9 mouse cellular contexts compared by ENCODE assay signal in genomic region chr11:102555400-102556030, GRCm38 (mm10). TPM values are rescaled to one million over a fixed set of nuclear protein-coding genes. Genes with fewer than 3 reads are reported as not detected.
DNase-seq lines count a peak whose midpoint lies in the region; ATAC-seq and TF ChIP-seq lines count a peak whose summit lies in the region.
"Had no signal": no experiment of that assay in that cellular context is flagged by ENCODE, and none has a peak within 500 bp of the region (broad histone marks: within the 10 kb centered on the region; RNA-seq: fewer than 3 reads in every experiment).

No protein-coding gene starts in this region.

- peak; percentile 45 for ATAC-seq in forebrain, embryonic 11.5 days (replicated peaks; ENCODE audit: low FRiP score)
- peak; percentile 58; the same call in 1 of the 2 replicates for ATAC-seq in limb, embryonic 13.5 days (ENCODE audit: low FRiP score, low read depth)
- peak; percentile 64 for ATAC-seq in neural tube, embryonic 14.5 days (ENCODE audit: low read depth)

- peak overlapping the region; percentile 98 for H3K9ac ChIP-seq in forebrain, embryonic 11.5 days (ENCODE audit: low read length)
- H3K9ac ChIP-seq in limb, embryonic 13.5 days, result peak overlapping the region; percentile 97
- H3K9ac ChIP-seq in neural tube, embryonic 14.5 days (replicated peaks; ENCODE audit: low read depth, low read length), result peak overlapping the region; percentile 94

- H3K9me3 ChIP-seq in forebrain, embryonic 11.5 days (ENCODE audit: control insufficient read depth, low read length), result no peaks in the 10 kb centered on the region
- no peaks in the 10 kb centered on the region for H3K9me3 ChIP-seq in limb, embryonic 13.5 days
- no peaks in the 10 kb centered on the region for H3K9me3 ChIP-seq in neural tube, embryonic 14.5 days (ENCODE audit: control insufficient read depth, low read length)

- peak overlapping the region; percentile 92 for H3K4me3 ChIP-seq in left cerebral cortex, adult 2 months
- peak overlapping the region; percentile 96 for H3K4me3 ChIP-seq in bone marrow macrophage, adult 2 months (ENCODE audit: insufficient read depth, low read length)
- H3K4me3 ChIP-seq in forebrain, embryonic 11.5 days (ENCODE audit: low read depth, low read length), result peak overlapping the region; percentile 96
- peak overlapping the region; percentile 81 for H3K4me3 ChIP-seq in limb, embryonic 13.5 days
- H3K4me3 ChIP-seq in neural tube, embryonic 14.5 days (ENCODE audit: low read depth, low read length), result peak overlapping the region; percentile 99

- H3K4me2 ChIP-seq in forebrain, embryonic 11.5 days (ENCODE audit: low read depth, low read length, severe bottlenecking), result peak overlapping the region; percentile 53
- peak overlapping the region; percentile 74 for H3K4me2 ChIP-seq in limb, embryonic 13.5 days (replicated peaks)
- H3K4me2 ChIP-seq in neural tube, embryonic 14.5 days (ENCODE audit: low read depth, low read length), result peak overlapping the region; percentile 87

- no peaks in the 10 kb centered on the region for H3K27me3 ChIP-seq in forebrain, embryonic 11.5 days (ENCODE audit: control insufficient read depth, insufficient read depth, low read length)
- no peaks in the 10 kb centered on the region for H3K27me3 ChIP-seq in limb, embryonic 13.5 days
- no peaks in the 10 kb centered on the region; the same call in 1 of the 2 replicates for H3K27me3 ChIP-seq in neural tube, embryonic 14.5 days (ENCODE audit: control insufficient read depth, insufficient read depth, low read length)

- no peaks in the 10 kb centered on the region for H3K36me3 ChIP-seq in forebrain, embryonic 11.5 days (ENCODE audit: control insufficient read depth, insufficient read depth, low read length)
- no peaks in the 10 kb centered on the region for H3K36me3 ChIP-seq in limb, embryonic 13.5 days
- H3K36me3 ChIP-seq in neural tube, embryonic 14.5 days (ENCODE audit: control insufficient read depth, insufficient read depth, low read length), result no peaks in the 10 kb centered on the region

- no peak; the same call in 1 of the 2 replicates for TF ChIP-seq POLR2A in bone marrow macrophage, adult 2 months (IDR thresholded peaks at IDR 0.05; ENCODE audit: borderline replicate concordance, low read depth, low read length)

- intact Hi-C loops in left cerebral cortex, adult 2 months (cut with DNase I), result loop anchor here (5.0 to 10.0 kb wide), 2 partner anchors 68 to 241 kb away; partner anchors contain the start of gene Ubtf

- WGBS in forebrain, embryonic 11.5 days, result under 1% methylated on average over 39 of the region's 39 CpGs
- WGBS in limb, embryonic 13.5 days, result under 1% methylated on average over 38 of the region's 39 CpGs
- under 1% methylated on average over 35 of the region's 39 CpGs for WGBS in neural tube, embryonic 14.5 days

- no peak for TF ChIP-seq CTCF in left cerebral cortex, adult 2 months (IDR thresholded peaks at IDR 0.05)
- TF ChIP-seq CTCF in bone marrow macrophage, adult 2 months (IDR thresholded peaks at IDR 0.05; ENCODE audit: low read depth, low read length), result no peak

- no peak for DNase-seq in left cerebral cortex, adult 2 months (ENCODE audit: extremely low spot score in 1 of 2, low spot score in 2 of 2)
- no peak for DNase-seq in left cerebral cortex, adult 9 months (ENCODE audit: low spot score in 2 of 2)
- DNase-seq in forebrain, embryonic 11.5 days (ENCODE audit: low spot score), result no peak
- no peak for DNase-seq in spleen, postnatal 10 days (ENCODE audit: low spot score in 2 of 2)
- no peak for DNase-seq in cerebellum, adult 11 months

- peaks cover 10% of the 10 kb centered on the region for H3K4me1 ChIP-seq in bone marrow macrophage, adult 2 months (ENCODE audit: control insufficient read depth, insufficient read depth, low read length)
- no peaks in the 10 kb centered on the region; the same call in 1 of the 2 replicates for H3K4me1 ChIP-seq in forebrain, embryonic 11.5 days (replicated peaks; ENCODE audit: control insufficient read depth, insufficient read depth, low read length)
- peaks cover 19% of the 10 kb centered on the region for H3K4me1 ChIP-seq in limb, embryonic 13.5 days
- peaks cover 18% of the 10 kb centered on the region for H3K4me1 ChIP-seq in neural tube, embryonic 14.5 days (ENCODE audit: control insufficient read depth, insufficient read depth, low read length)

- peak overlapping the region; percentile 98 for H3K27ac ChIP-seq in left cerebral cortex, adult 2 months
- peak overlapping the region; percentile 74 for H3K27ac ChIP-seq in bone marrow macrophage, adult 2 months (ENCODE audit: insufficient read depth, low read depth, low read length)
- peak overlapping the region; percentile 92 for H3K27ac ChIP-seq in forebrain, embryonic 11.5 days (ENCODE audit: low read depth, low read length)
- H3K27ac ChIP-seq in limb, embryonic 13.5 days, result peak overlapping the region; percentile 92
- H3K27ac ChIP-seq in neural tube, embryonic 14.5 days (ENCODE audit: low read depth, low read length), result peak overlapping the region; percentile 97

RNA-seq across cellular contexts. Expression of gene Gpatch8, which starts 0.7 kb away (rescaled TPM):
- 10 to 100 TPM; 57.1 to 60.5 TPM for total RNA-seq in left cerebral cortex, adult 2 months (2021)
- polyA plus RNA-seq in bone marrow macrophage, adult 2 months (2012; ENCODE audit: insufficient read depth, insufficient read length, missing spikeins), result 26.8 and 28.4 TPM in 2 replicates
- 52.4 and 54.5 TPM in 2 replicates for polyA plus RNA-seq in forebrain, embryonic 11.5 days (2014; fragmentation: Nextera tagmentation; extraction: Ambion mirVana)
- 80.0 and 81.0 TPM in 2 replicates for polyA plus RNA-seq in limb, embryonic 13.5 days (2015; fragmentation: Nextera tagmentation; extraction: Ambion mirVana)
- 57.8 and 83.7 TPM in 2 replicates for polyA plus RNA-seq in neural tube, embryonic 14.5 days (2014; fragmentation: Nextera tagmentation; extraction: Ambion mirVana)

RNA-seq across cellular contexts. Expression of gene Gm11627, which starts 23.7 kb away (rescaled TPM):
- total RNA-seq in left cerebral cortex, adult 2 months (2021), result 1 to 10 TPM; 4.8 to 5.0 TPM
- polyA plus RNA-seq in bone marrow macrophage, adult 2 months (2012; ENCODE audit: insufficient read depth, insufficient read length, missing spikeins), result not detected in 2 replicates
- 12.7 and 13.8 TPM in 2 replicates for polyA plus RNA-seq in forebrain, embryonic 11.5 days (2014; fragmentation: Nextera tagmentation; extraction: Ambion mirVana)
- polyA plus RNA-seq in limb, embryonic 13.5 days (2015; fragmentation: Nextera tagmentation; extraction: Ambion mirVana), result 7.7 and 9.1 TPM in 2 replicates
- polyA plus RNA-seq in neural tube, embryonic 14.5 days (2014; fragmentation: Nextera tagmentation; extraction: Ambion mirVana), result 6.6 and 6.9 TPM in 2 replicates
- total RNA-seq: neutrophil, adult 5-6 weeks had no signal

RNA-seq across cellular contexts. Expression of gene Fzd2, which starts 48.7 kb away (rescaled TPM):
- 10 to 100 TPM; 10.9 to 11.7 TPM for total RNA-seq in left cerebral cortex, adult 2 months (2021)
- 0.21 TPM in 1 of 2 replicates, not detected in the other for polyA plus RNA-seq in bone marrow macrophage, adult 2 months (2012; ENCODE audit: insufficient read depth, insufficient read length, missing spikeins)
- 45.2 and 46.3 TPM in 2 replicates for polyA plus RNA-seq in forebrain, embryonic 11.5 days (2014; fragmentation: Nextera tagmentation; extraction: Ambion mirVana)
- 67.7 and 71.6 TPM in 2 replicates for polyA plus RNA-seq in limb, embryonic 13.5 days (2015; fragmentation: Nextera tagmentation; extraction: Ambion mirVana)
- 6.5 and 10.5 TPM in 2 replicates for polyA plus RNA-seq in neural tube, embryonic 14.5 days (2014; fragmentation: Nextera tagmentation; extraction: Ambion mirVana)
